Mouse (Mus musculus) heart, embryonic 16.5 days (tissue): ENCODE measurements around the gene Dnaaf5. TPM values are rescaled to one million over a fixed set of nuclear protein-coding genes. Genes with fewer than 3 reads are reported as not detected.

Source experiments
- ATAC-seq: fragments of 200-750 bp; cut with Nextera tagmentation; replicated peaks from 2 replicates; pipeline ENCODE4 v1.8.0; 2017; ENCODE audit warnings: moderate number of reproducible peaks; ENCODE audit not compliant: insufficient read depth, low FRiP score; ENCODE audit errors: extremely low read depth
- H3K27ac ChIP-seq: fragments of 300-500 bp; sonication (generic); 2 replicates; pipeline ENCODE4 v1.5.1; 2014; ENCODE audit warnings: mild to moderate bottlenecking, low read length, control low read depth, moderate library complexity
- H3K27me3 ChIP-seq: fragments of 300-500 bp; sonication (generic); 2 replicates; pipeline ENCODE4 v1.6.1; 2014; ENCODE audit warnings: low read length, mixed read lengths; ENCODE audit not compliant: control insufficient read depth, insufficient read depth
- H3K36me3 ChIP-seq: fragments of 300-500 bp; sonication (generic); 2 replicates; pipeline ENCODE4 v1.6.1; 2014; ENCODE audit not compliant: control insufficient read depth, insufficient read depth
- H3K4me1 ChIP-seq: fragments of 300-500 bp; sonication (generic); 2 replicates; pipeline ENCODE4 v1.6.1; 2014; ENCODE audit warnings: low read length, mixed read lengths; ENCODE audit not compliant: control insufficient read depth, insufficient read depth
- H3K4me2 ChIP-seq: fragments of 300-500 bp; sonication (generic); 2 replicates; pipeline ENCODE4 v1.6.1; 2014; ENCODE audit warnings: low read depth, mild to moderate bottlenecking, control low read depth, low read length
- H3K4me3 ChIP-seq: fragments of 300-500 bp; sonication (generic); 2 replicates; pipeline ENCODE4 v1.5.1; 2014; ENCODE audit warnings: mild to moderate bottlenecking, control low read depth, low read length
- H3K9ac ChIP-seq: fragments of 300-500 bp; sonication (generic); 2 replicates; pipeline ENCODE4 v1.6.1; 2014; ENCODE audit warnings: low read length, control low read depth
- H3K9me3 ChIP-seq: fragments of 300-500 bp; sonication (generic); replicated peaks from 2 replicates; pipeline ENCODE4 v1.6.1; 2016; ENCODE audit warnings: low read length; ENCODE audit not compliant: control insufficient read depth
- WGBS: fragments of 180-500 bp; shearing (Covaris S2); extraction: QIAGEN DNeasy Blood & Tissue Kit; methylation state at CpG from one replicate; pipeline ENCODE4 v1.1.7; 2014; 5-methylcytosine and 5-hydroxymethylcytosine counted together
- polyA plus RNA-seq: library from polyadenylated mRNA; unstranded; fragments of >200 nt; fragmentation: Nextera tagmentation; extraction: Ambion mirVana; gene quantifications from 2 replicates; pipeline ENCODE4 v1.2.1, GENCODE M21; 2015

Gene Dnaaf5
- polyA plus RNA-seq, 1 experiment from 2014 or later, result 6.6 TPM

- peaks cover 10% of the 10 kb centered on the region; the same call in 1 of the 2 replicates for H3K36me3 ChIP-seq
- H3K4me2 ChIP-seq, result no peak overlapping the region
- peaks cover 5% of the 10 kb centered on the region; the same call in 1 of the 2 replicates for H3K4me1 ChIP-seq
- no peaks in the 10 kb centered on the region for H3K27me3 ChIP-seq
- no peaks in the 10 kb centered on the region for H3K9me3 ChIP-seq
- H3K9ac ChIP-seq, result 0 out of 2 replicates have a peak overlapping the region, but pooled peaks have one; percentile 20
- 64% methylated on average over 10 of the region's 10 CpGs for WGBS
- no peak for ATAC-seq
- no peak overlapping the region for H3K4me3 ChIP-seq
- peak overlapping the region; percentile 29; the same call in 1 of the 2 replicates for H3K27ac ChIP-seq
These were observed 24.1 kb downstream of the Dnaaf5 start for GRCm38 (mm10) chr5:139174141-139174540.

GRCm38 (mm10) chr5:139174556-139175547, 24.8 kb downstream of the Dnaaf5 start:
- WGBS, result 58% methylated on average over 10 of the region's 10 CpGs
- ATAC-seq, result peak; percentile 39; the same call in 1 of the 2 replicates
- peaks cover 5% of the 10 kb centered on the region; the same call in 1 of the 2 replicates for H3K4me1 ChIP-seq
- no peak overlapping the region for H3K4me2 ChIP-seq
- peaks cover 10% of the 10 kb centered on the region; the same call in 1 of the 2 replicates for H3K36me3 ChIP-seq
- no peak overlapping the region for H3K4me3 ChIP-seq
- no peaks in the 10 kb centered on the region for H3K9me3 ChIP-seq
- H3K9ac ChIP-seq, result no peak overlapping the region
- H3K27ac ChIP-seq, result peak overlapping the region; percentile 29; the same call in 1 of the 2 replicates
- H3K27me3 ChIP-seq, result no peaks in the 10 kb centered on the region

- Histone ChIP-seq H3K27me3 (no peaks in the 10 kb centered on the region), H3K4me2 (no peak overlapping the region), H3K27ac (no peak overlapping the region), H3K9ac (no peak overlapping the region), H3K9me3 (no peaks in the 10 kb centered on the region), H3K36me3 (peaks cover 13% of the 10 kb centered on the region), H3K4me3 (no peak overlapping the region), H3K4me1 (peaks cover 5% of the 10 kb centered on the region; the same call in 1 of the 2 replicates)
- WGBS, result 20% methylated on average over 11 of the region's 11 CpGs
- ATAC-seq, result peak; percentile 69
These were observed 29.0 kb downstream of the Dnaaf5 start for GRCm38 (mm10) chr5:139178895-139179631.

GRCm38 (mm10) chr5:139183131-139183530, 33.1 kb downstream of the Dnaaf5 start:
- Histone ChIP-seq H3K4me3 (no peak overlapping the region), H3K4me1 (no peaks in the 10 kb centered on the region), H3K9me3 (no peaks in the 10 kb centered on the region), H3K9ac (no peak overlapping the region), H3K27ac (no peak overlapping the region), H3K4me2 (no peak overlapping the region), H3K36me3 (peaks cover 31% of the 10 kb centered on the region), H3K27me3 (no peaks in the 10 kb centered on the region)
- WGBS, result 85% methylated on average over 2 of the region's 2 CpGs
- ATAC-seq, result no peak

GRCm38 (mm10) chr5:139183601-139184000, 33.6 kb downstream of the Dnaaf5 start:
- no peak for ATAC-seq
- peaks cover 31% of the 10 kb centered on the region for H3K36me3 ChIP-seq
- no peak overlapping the region for H3K4me3 ChIP-seq
- no peaks in the 10 kb centered on the region for H3K4me1 ChIP-seq
- H3K9ac ChIP-seq, result no peak overlapping the region
- no peak overlapping the region for H3K27ac ChIP-seq
- no peaks in the 10 kb centered on the region for H3K27me3 ChIP-seq
- H3K9me3 ChIP-seq, result no peaks in the 10 kb centered on the region
- H3K4me2 ChIP-seq, result no peak overlapping the region
- WGBS, result 91% methylated on average over 9 of the region's 9 CpGs

- 74% methylated on average over 4 of the region's 4 CpGs for WGBS
- Histone ChIP-seq H3K27ac (no peak overlapping the region), H3K27me3 (no peaks in the 10 kb centered on the region), H3K4me2 (no peak overlapping the region), H3K9ac (no peak overlapping the region), H3K9me3 (no peaks in the 10 kb centered on the region), H3K4me1 (no peaks in the 10 kb centered on the region), H3K36me3 (peaks cover 31% of the 10 kb centered on the region), H3K4me3 (no peak overlapping the region)
- no peak for ATAC-seq
These were observed 34.9 kb downstream of the Dnaaf5 start for GRCm38 (mm10) chr5:139184897-139185296.

GRCm38 (mm10) chr5:139189726-139190125, 39.7 kb downstream of the Dnaaf5 start:
- ATAC-seq, result no peak
- H3K36me3 ChIP-seq, result peaks cover 13% of the 10 kb centered on the region
- no peaks in the 10 kb centered on the region for H3K27me3 ChIP-seq
- H3K4me3 ChIP-seq, result no peak overlapping the region
- H3K4me2 ChIP-seq, result no peak overlapping the region
- no peaks in the 10 kb centered on the region for H3K9me3 ChIP-seq
- 87% methylated on average over 5 of the region's 5 CpGs for WGBS
- no peak overlapping the region for H3K27ac ChIP-seq
- no peaks in the 10 kb centered on the region for H3K4me1 ChIP-seq
- H3K9ac ChIP-seq, result no peak overlapping the region

- Histone ChIP-seq H3K4me1 (no peaks in the 10 kb centered on the region), H3K27me3 (no peaks in the 10 kb centered on the region), H3K9ac (no peak overlapping the region), H3K4me2 (no peak overlapping the region), H3K36me3 (peaks cover 5% of the 10 kb centered on the region), H3K9me3 (no peaks in the 10 kb centered on the region), H3K4me3 (no peak overlapping the region), H3K27ac (no peak overlapping the region)
- 75% methylated on average over 5 of the region's 5 CpGs for WGBS
- no peak for ATAC-seq
These were observed 40.9 kb downstream of the Dnaaf5 start for GRCm38 (mm10) chr5:139190958-139191357.
